Mouse (Mus musculus) ES-Bruce4 (cell line): ENCODE data around the gene Nrl.

Experiments
- CTCF ChIP-seq: IDR thresholded peaks from one replicate; pipeline ENCODE4 v1.8.1; 2011; ENCODE audit warnings: low read depth, low read length
- EP300 ChIP-seq: IDR thresholded peaks from 2 replicates; pipeline ENCODE4 v1.6.1; 2011; ENCODE audit warnings: low read depth, low read length; ENCODE audit not compliant: insufficient read depth

- TF ChIP-seq EP300 = no peak
- no peak for TF ChIP-seq CTCF
Observed at GRCm38 (mm10) chr14:55486836-55487235, 37.9 kb downstream of the Nrl start.
